Mouse (Mus musculus) stomach, postnatal 0 days (tissue): ENCODE measurements around the gene Wars2.

Experiments used
- CTCF ChIP-seq: IDR thresholded peaks from 2 replicates; pipeline ENCODE4 v1.5.1; 2016; ENCODE audit warnings: antibody characterized with exemption, low read depth, mild to moderate bottlenecking, moderate library complexity
- EP300 ChIP-seq: optimal IDR thresholded peaks from 2 replicates; pipeline ENCODE3; 2016; ENCODE audit warnings: antibody characterized with exemption

DNA sequence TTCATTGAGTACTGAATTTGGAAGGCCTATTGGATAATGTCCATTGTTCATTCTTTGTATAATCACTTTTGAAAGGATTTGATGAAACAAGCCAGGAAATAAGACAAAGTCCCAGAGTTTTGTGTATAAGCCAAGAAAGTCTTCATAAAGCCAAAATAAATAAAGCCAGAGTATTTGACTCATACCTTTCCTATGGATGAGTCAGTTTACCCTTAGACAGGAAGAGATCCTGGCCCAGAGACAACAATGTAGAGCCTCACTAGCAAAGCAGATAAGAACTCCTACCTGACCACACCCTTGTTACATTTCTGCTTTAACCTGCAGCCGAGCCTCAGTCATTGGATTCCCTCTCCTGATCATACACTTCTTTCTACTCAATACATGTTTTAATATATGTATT, 47.2 kb downstream of the Wars2 start:
- TF ChIP-seq CTCF (no peak), EP300 (no peak)
